Mouse (Mus musculus) embryo, embryonic 10 days (tissue): ENCODE data around the gene Ptcd1.
A peak's percentile ranks its signal among the peaks of the same experiment; 100 is the strongest.
"Not testable (repeated sequence)": the region's sequence is repeated elsewhere in the genome, so short reads cannot be mapped to it uniquely, and the experiment has no call there.

Experiments
- DNase-seq: peaks from one replicate; pipeline ENCODE4 v3.0.0-alpha.2; 2015; ENCODE audit warnings: low spot score

Ptcd1 gene

GRCm38 (mm10) chr5:145166536-145167305, at the start of gene Ptcd1, which contains the start of gene Cpsf4:
Gene Ptcd1 (minus strand): TSS chr5:145167108.
Gene Cpsf4 (plus strand): TSS chr5:145167213.
- peak; percentile 100 for DNase-seq

- DNase-seq = no peak
These were observed 47.8 kb upstream of the Ptcd1 start for GRCm38 (mm10) chr5:145214679-145215078.

- DNase-seq = no peak
These were observed 46.6 kb upstream of the Ptcd1 start for GRCm38 (mm10) chr5:145213505-145213904.

GRCm38 (mm10) chr5:145212216-145212615, 45.3 kb upstream of the Ptcd1 start:
- DNase-seq = no peak

GRCm38 (mm10) chr5:145211340-145211739, 44.4 kb upstream of the Ptcd1 start:
- no peak for DNase-seq

GRCm38 (mm10) chr5:145208391-145208790, 41.5 kb upstream of the Ptcd1 start:
- DNase-seq = not testable (repeated sequence)

- no peak for DNase-seq
These were observed 41.0 kb upstream of the Ptcd1 start for GRCm38 (mm10) chr5:145207954-145208353.

GRCm38 (mm10) chr5:145207385-145207784, 40.5 kb upstream of the Ptcd1 start:
- DNase-seq = no peak

- DNase-seq = no peak
These were observed 38.1 kb upstream of the Ptcd1 start for GRCm38 (mm10) chr5:145205041-145205440.

GRCm38 (mm10) chr5:145203936-145204691, 37.2 kb upstream of the Ptcd1 start, which contains the start of gene Zkscan5:
Gene Zkscan5 (plus strand): TSS chr5:145204562.
- DNase-seq = peak; percentile 97

GRCm38 (mm10) chr5:145202446-145202845, 35.5 kb upstream of the Ptcd1 start:
- DNase-seq = no peak

GRCm38 (mm10) chr5:145201321-145201991, 34.5 kb upstream of the Ptcd1 start, which contains the start of gene Zkscan14:
Gene Zkscan14 (minus strand): TSS chr5:145201868.
- peak; percentile 94 for DNase-seq

GRCm38 (mm10) chr5:145200387-145200786, 33.5 kb upstream of the Ptcd1 start:
- no peak for DNase-seq

GRCm38 (mm10) chr5:145191962-145192361, 25.1 kb upstream of the Ptcd1 start, which contains the start of gene Atp5j2:
Gene Atp5j2 (minus strand): TSS chr5:145192062.
- no peak for DNase-seq

GRCm38 (mm10) chr5:145190875-145191798, 24.2 kb upstream of the Ptcd1 start:
- DNase-seq = peak; percentile 95

GRCm38 (mm10) chr5:145190373-145190772, 23.5 kb upstream of the Ptcd1 start:
- DNase-seq = no peak

- DNase-seq = no peak
These were observed 22.5 kb upstream of the Ptcd1 start for GRCm38 (mm10) chr5:145189416-145189815.

GRCm38 (mm10) chr5:145185244-145185643, 18.3 kb upstream of the Ptcd1 start:
- DNase-seq = no peak

GRCm38 (mm10) chr5:145178461-145178980, 11.6 kb upstream of the Ptcd1 start:
- no peak for DNase-seq

- DNase-seq = peak; percentile 26
These were observed 376 bp upstream of the Ptcd1 start for GRCm38 (mm10) chr5:145167306-145167661.

GRCm38 (mm10) chr5:145165184-145165583, 1.7 kb downstream of the Ptcd1 start:
- no peak for DNase-seq
